Mouse (Mus musculus): Measurements from ENCODE around the gene Tepp.

The Tepp gene

DNA sequence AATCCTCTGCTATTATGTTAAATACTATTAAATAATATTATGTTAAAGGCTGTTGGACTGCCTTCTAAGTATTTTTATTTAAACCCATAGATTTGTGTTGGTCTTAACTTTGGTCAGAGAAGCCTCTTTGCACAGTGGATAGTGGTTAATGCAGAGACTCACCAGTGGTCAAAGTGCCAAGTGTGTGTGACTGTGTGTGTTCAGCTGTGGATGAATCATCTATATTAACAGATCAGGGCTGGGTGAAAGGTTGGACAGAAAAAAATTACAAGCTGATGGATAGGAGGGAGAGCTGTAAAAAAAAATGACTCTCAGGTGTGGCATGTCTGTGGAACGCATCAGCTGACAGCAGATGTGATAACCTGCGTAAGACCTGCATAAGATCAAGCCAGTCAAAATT lies 53.5 kb downstream of the Tepp start:
- DNase-seq (ENCODE audit: low read depth), result no peak

DNA sequence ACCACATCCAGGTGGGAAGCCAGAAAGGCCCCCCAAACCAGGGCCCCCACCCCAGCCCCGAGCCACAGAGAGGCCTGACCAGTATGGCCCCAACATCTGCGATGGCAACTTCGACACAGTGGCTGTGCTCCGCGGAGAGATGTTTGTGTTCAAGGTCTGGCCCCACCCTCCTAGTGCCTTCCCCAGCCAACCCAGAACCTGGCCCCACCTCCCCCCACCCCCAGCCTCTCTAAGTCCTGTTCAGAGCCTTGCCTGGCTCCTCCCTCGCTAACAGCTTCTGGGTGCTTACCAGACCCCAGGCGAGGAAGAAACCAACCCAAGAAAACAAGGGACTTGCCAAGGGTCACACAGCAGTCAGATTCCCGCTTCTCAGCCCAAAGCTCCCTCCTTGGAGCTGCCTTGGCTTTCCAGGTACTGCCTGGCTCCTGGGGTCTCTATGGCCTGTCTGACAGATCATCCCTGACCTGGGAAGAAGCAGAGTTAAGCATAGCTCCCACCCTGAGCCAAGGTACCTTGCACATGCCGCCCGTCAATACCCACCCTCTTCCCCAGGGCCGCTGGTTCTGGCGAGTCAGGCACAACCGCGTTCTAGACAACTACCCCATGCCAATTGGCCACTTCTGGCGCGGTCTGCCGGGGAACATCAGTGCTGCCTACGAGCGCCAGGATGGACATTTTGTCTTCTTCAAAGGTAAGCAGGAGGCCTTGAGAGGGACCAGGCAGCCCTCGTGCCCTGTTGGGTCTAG lies 59.4 kb downstream of the Tepp start:
- no peak for DNase-seq (ENCODE audit: low read depth)

DNA sequence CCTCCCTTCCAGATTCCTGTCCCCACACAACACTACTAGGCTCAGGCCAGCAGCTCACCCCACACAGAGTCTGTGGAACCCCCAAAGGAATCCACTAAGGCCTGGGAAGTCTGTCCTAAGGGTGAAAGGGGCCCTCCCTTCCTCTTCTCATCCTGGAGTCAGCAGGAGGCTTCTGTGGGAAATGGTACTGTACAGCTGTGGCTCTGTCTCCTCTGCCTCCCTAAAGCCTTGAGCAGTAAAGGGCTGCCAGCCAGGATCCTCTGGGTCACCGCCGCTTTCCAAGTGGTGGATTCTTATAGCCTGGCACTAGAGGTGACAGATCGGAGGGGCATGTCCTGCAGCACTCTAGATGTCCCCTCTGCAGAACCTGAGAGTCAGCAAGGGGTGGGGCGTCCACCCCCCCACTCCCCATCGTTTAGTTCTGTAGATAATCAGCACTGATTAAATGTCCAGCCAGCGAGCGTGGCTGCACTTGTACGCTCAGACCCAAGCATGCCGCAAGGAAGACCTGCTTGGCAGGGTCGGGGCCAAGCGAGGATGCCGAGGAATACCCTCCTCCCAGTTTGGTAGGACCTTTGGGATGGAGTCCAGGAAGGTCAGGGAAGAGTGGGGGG lies 63.1 kb downstream of the Tepp start:
- DNase-seq (ENCODE audit: low read depth), result no peak

DNA sequence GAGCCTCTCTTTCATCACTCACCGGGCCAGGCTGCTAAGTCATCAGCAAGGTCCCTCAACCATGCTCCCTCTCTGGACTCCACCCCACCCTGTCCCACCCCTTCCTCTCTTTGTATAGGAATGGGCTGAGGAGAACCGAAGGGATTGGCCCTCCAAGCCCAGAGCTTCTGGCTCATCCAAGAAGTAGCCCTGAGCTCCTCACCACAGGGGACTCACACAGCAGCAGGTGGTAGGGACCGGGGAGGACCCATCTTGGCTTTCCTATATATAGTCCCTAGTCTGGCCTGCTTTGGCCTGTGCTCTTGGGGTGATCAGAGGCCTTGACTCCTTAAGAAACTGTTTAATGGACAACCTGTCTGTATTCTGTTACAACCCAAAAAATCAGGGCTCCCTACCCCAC lies 64.1 kb downstream of the Tepp start:
- no peak for DNase-seq (ENCODE audit: low read depth)

DNA sequence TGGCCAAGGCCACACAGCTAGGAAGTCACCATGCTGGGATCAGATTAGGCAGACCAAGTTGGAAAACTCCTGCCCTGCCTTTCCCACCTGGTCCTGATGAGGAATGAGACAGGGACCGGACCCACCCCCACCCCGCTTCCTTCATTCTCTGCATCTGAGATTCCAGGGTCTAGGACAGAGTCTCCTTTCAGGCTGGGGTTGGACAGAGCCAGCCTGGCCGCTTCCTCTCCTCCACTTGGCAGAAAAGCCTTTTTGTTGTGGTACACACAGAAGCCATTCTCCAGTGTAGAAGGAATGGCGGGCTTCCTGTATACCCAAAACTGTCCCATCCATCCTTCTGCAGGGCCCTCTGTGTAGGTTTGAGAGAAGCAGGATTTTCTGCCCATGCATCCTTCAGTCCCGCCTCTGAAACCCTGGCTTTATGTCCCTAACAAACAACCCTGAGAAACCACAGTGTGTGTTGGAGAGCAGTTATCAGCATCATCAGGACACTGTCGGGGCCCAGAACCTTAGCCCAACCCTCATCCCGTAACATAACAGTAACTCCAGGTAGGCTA lies 65.1 kb downstream of the Tepp start:
- DNase-seq (ENCODE audit: low read depth), result no peak
